Mouse (Mus musculus): ENCODE measurements around the gene Ripor2. TPM values are rescaled to one million over a fixed set of nuclear protein-coding genes. Genes with fewer than 3 reads are reported as not detected.
A peak's percentile ranks its signal among the peaks of the same experiment; 100 is the strongest.

Gene Ripor2
- total and polyA plus RNA-seq, 3 experiments: 8.6 to 10.9 (median 9.3) TPM

DNA sequence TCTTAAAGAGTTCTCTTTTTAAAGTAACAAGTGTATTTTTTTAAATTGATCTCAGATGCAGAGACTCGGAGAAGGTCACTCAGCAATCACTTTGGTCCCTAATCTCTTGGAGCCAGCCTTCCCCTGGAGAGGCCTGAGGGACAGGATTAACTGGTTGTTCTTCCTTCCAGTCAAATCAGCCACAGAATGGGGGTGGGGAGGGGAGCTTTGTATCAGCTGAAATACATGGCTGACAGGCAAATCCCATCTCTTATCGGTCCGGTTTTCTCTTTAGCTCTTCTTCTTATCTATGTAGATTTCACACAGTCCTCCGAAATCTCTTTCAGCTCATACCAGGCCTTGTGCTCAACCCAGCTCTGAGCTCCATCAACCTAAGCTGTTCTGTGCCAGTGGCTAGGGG is 48.4 kb downstream of the Ripor2 start:
- Histone ChIP-seq H3K4me1 (ENCODE audit: control insufficient read depth in 1 of 2, insufficient read depth in 2 of 2) (peaks cover 35 to 79% of the 10 kb centered on the region in 2 experiments), H3K79me2 (replicated peaks; ENCODE audit: control insufficient read depth, extremely low read depth, insufficient read depth, poor library complexity, severe bottlenecking) (no peaks in the 10 kb centered on the region; the same call in 1 of the 2 replicates), H3K9me3 (replicated peaks; ENCODE audit: low read length) (no peaks in the 10 kb centered on the region), H3K27me3 (replicated peaks) (no peaks in the 10 kb centered on the region), H3K4me2 (ENCODE audit: insufficient read depth, low read depth, poor library complexity, severe bottlenecking) (no peak overlapping the region), H3K9ac (ENCODE audit: insufficient read depth, low read depth) (no peak overlapping the region), H3K4me3 (replicated peaks in 1 of 3; ENCODE audit: low read depth in 2 of 3, low read length in 2 of 3, poor library complexity in 1 of 3) (no peak overlapping the region), H3K27ac (ENCODE audit: insufficient read depth, low read depth) (no peak overlapping the region), H3K36me3 (replicated peaks in 1 of 2; ENCODE audit: control insufficient read depth in 1 of 2, insufficient read depth in 1 of 2, low read length in 1 of 2) (peaks cover 0 to 13% of the 10 kb centered on the region in 2 experiments)
- no peak for TF ChIP-seq CTCF (conservative IDR thresholded peaks at IDR 0.05 in 1 of 2, IDR thresholded peaks at IDR 0.05 in 1 of 2; ENCODE audit: low read depth in 2 of 2, low read length in 2 of 2)
- no peak for TF ChIP-seq RCOR1 (conservative IDR thresholded peaks at IDR 0.05; ENCODE audit: low read depth, low read length)
- TF ChIP-seq TBP (conservative IDR thresholded peaks at IDR 0.05; ENCODE audit: low read depth, low read length): no peak
- TF ChIP-seq PAX5 (IDR thresholded peaks at IDR 0.05; ENCODE audit: low read length): no peak
- TF ChIP-seq MAX (IDR thresholded peaks at IDR 0.05; ENCODE audit: low read length): no peak
- no peak for TF ChIP-seq IRF4 (IDR thresholded peaks at IDR 0.05; ENCODE audit: low read depth, low read length)
- TF ChIP-seq SIN3A (IDR thresholded peaks at IDR 0.05; ENCODE audit: low read length): no peak
- TF ChIP-seq ZC3H11A (IDR thresholded peaks at IDR 0.05; ENCODE audit: low read depth, low read length): no peak
- TF ChIP-seq ZNF384 (IDR thresholded peaks at IDR 0.05; ENCODE audit: low read depth, low read length): no peak
- TF ChIP-seq MAZ (IDR thresholded peaks at IDR 0.05; ENCODE audit: low read depth, low read length): no peak
- TF ChIP-seq POLR2AphosphoS2 (IDR thresholded peaks at IDR 0.05; ENCODE audit: low read depth, low read length): no peak
- no peak for TF ChIP-seq GABPA (IDR thresholded peaks at IDR 0.05; ENCODE audit: insufficient replicate concordance, low read depth, low read length)
- no peak for TF ChIP-seq MEF2A (IDR thresholded peaks at IDR 0.05; ENCODE audit: borderline replicate concordance, low read depth, low read length)
- TF ChIP-seq E2F4 (IDR thresholded peaks at IDR 0.05; ENCODE audit: insufficient replicate concordance, low read depth, low read length): no peak
- no peak for TF ChIP-seq KAT2A (IDR thresholded peaks at IDR 0.05; ENCODE audit: insufficient replicate concordance, low read length)
- TF ChIP-seq RAD21 (IDR thresholded peaks at IDR 0.05; ENCODE audit: low read depth, low read length): no peak
- no peak for TF ChIP-seq ZMIZ1 (IDR thresholded peaks at IDR 0.05; ENCODE audit: low read depth, low read length)
- in situ Hi-C loops (cut with MboI; ENCODE audit: low pct_ligation_motif_present, low pct_unique_long_range_greater_than_20kb, low sequenced_read_pairs) (no loop called here), dilution Hi-C loops (cut with MboI; ENCODE audit: extremely low pct_ligation_motif_present, extremely low pct_unique_long_range_greater_than_20kb, low sequenced_read_pairs) (no loop called here)
- DNase-seq (ENCODE audit: extremely low read depth): no peak

DNA sequence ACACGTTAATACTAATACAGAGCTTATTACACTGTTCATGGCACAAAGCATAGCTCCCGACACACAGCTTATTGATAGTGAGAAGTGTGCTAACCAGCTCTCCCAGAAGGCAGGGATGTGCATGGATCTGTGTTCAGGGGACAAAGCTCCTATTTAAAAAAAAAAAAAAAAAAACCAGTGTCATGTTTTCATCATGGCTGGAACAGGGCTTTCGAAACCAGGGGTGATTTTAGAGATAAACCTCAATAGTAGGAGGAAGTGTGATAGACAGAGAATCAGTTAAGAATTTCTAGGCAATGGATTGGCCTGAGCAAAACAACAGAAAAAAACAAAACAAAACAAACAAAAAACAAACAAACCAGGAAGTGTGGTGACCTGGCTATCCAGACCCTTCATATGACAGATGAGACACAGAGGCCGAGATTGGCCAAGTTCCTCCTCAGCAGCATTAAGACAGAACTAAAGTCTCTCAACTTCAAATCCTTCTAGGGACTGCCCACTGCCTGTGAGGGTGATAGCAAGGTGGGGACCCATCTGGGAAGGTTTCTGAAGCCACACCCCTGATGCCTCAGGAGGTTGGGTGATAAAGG is 51.1 kb downstream of the Ripor2 start:
- H3K27me3 ChIP-seq (replicated peaks): no peaks in the 10 kb centered on the region
- no peak overlapping the region for H3K9ac ChIP-seq (ENCODE audit: insufficient read depth, low read depth)
- no peak overlapping the region for H3K4me3 ChIP-seq (replicated peaks in 1 of 3; ENCODE audit: low read depth in 2 of 3, low read length in 2 of 3, poor library complexity in 1 of 3)
- no peak for DNase-seq (ENCODE audit: extremely low read depth)
- no peaks in the 10 kb centered on the region; the same call in 1 of the 2 replicates for H3K79me2 ChIP-seq (replicated peaks; ENCODE audit: control insufficient read depth, extremely low read depth, insufficient read depth, poor library complexity, severe bottlenecking)
- H3K9me3 ChIP-seq (replicated peaks; ENCODE audit: low read length): peaks cover under 1% of the 10 kb centered on the region
- no peak overlapping the region for H3K27ac ChIP-seq (ENCODE audit: insufficient read depth, low read depth)
- dilution Hi-C loops (cut with MboI; ENCODE audit: extremely low pct_ligation_motif_present, extremely low pct_unique_long_range_greater_than_20kb, low sequenced_read_pairs): no loop called here
- in situ Hi-C loops (cut with MboI; ENCODE audit: low pct_ligation_motif_present, low pct_unique_long_range_greater_than_20kb, low sequenced_read_pairs): no loop called here
- TF ChIP-seq GABPA (IDR thresholded peaks at IDR 0.05; ENCODE audit: insufficient replicate concordance, low read depth, low read length) (no peak), MAX (IDR thresholded peaks at IDR 0.05; ENCODE audit: low read length) (no peak), ZNF384 (IDR thresholded peaks at IDR 0.05; ENCODE audit: low read depth, low read length) (peak; percentile 51), RCOR1 (conservative IDR thresholded peaks at IDR 0.05; ENCODE audit: low read depth, low read length) (no peak)
- H3K36me3 ChIP-seq (replicated peaks in 1 of 2; ENCODE audit: control insufficient read depth in 1 of 2, insufficient read depth in 1 of 2, low read length in 1 of 2): peaks cover 0 to 18% of the 10 kb centered on the region in 2 experiments
- H3K4me2 ChIP-seq (ENCODE audit: insufficient read depth, low read depth, poor library complexity, severe bottlenecking): no peak overlapping the region
- H3K4me1 ChIP-seq (ENCODE audit: control insufficient read depth in 1 of 2, insufficient read depth in 2 of 2): peaks cover 42 to 87% of the 10 kb centered on the region in 2 experiments
